Mouse (Mus musculus) liver, embryonic 16.5 days (tissue): ENCODE data around the gene Gm21454. TPM values are rescaled to one million over a fixed set of nuclear protein-coding genes. Genes with fewer than 3 reads are reported as not detected.
"Not testable (repeated sequence)": the region's sequence is repeated elsewhere in the genome, so short reads cannot be mapped to it uniquely, and the experiment has no call there.

Experiments
- ATAC-seq: fragments of 200-750 bp; cut with Nextera tagmentation; 2 replicates; pipeline ENCODE4 v1.8.0; 2017; ENCODE audit warnings: low read depth, mild to moderate bottlenecking, moderate number of reproducible peaks, moderate library complexity
- H3K27ac ChIP-seq: fragments of 300-500 bp; sonication (generic); 2 replicates; pipeline ENCODE4 v1.5.1; 2014; ENCODE audit warnings: mild to moderate bottlenecking, low read length
- H3K27me3 ChIP-seq: fragments of 300-500 bp; sonication (generic); 2 replicates; pipeline ENCODE4 v1.6.1; 2014; ENCODE audit warnings: low read depth, low read length, mixed read lengths; ENCODE audit not compliant: control insufficient read depth, insufficient read depth
- H3K36me3 ChIP-seq: fragments of 300-500 bp; sonication (generic); 2 replicates; pipeline ENCODE4 v1.6.1; 2014; ENCODE audit warnings: mild to moderate bottlenecking; ENCODE audit not compliant: control insufficient read depth, insufficient read depth
- H3K4me1 ChIP-seq: fragments of 300-500 bp; sonication (generic); 2 replicates; pipeline ENCODE4 v1.6.1; 2014; ENCODE audit warnings: low read depth, low read length, mixed read lengths; ENCODE audit not compliant: control insufficient read depth
- H3K4me2 ChIP-seq: fragments of 300-500 bp; sonication (generic); 2 replicates; pipeline ENCODE4 v1.6.1; 2014; ENCODE audit warnings: low read depth, low read length, mixed read lengths
- H3K4me3 ChIP-seq: fragments of 300-500 bp; sonication (generic); 2 replicates; pipeline ENCODE4 v1.5.1; 2014; ENCODE audit warnings: low read depth, mild to moderate bottlenecking, low read length
- H3K9ac ChIP-seq: fragments of 300-500 bp; sonication (generic); 2 replicates; pipeline ENCODE4 v1.6.1; 2014; ENCODE audit warnings: low read depth, low read length
- H3K9me3 ChIP-seq: fragments of 300-500 bp; sonication (generic); replicated peaks from 2 replicates; pipeline ENCODE4 v1.6.1; 2016; ENCODE audit warnings: low read length; ENCODE audit not compliant: control insufficient read depth
- WGBS: fragments of 180-500 bp; shearing (Covaris S2); extraction: QIAGEN DNeasy Blood & Tissue Kit; methylation state at CpG from one replicate; pipeline ENCODE4 v1.1.7; 2014; ENCODE audit not compliant: insufficient replicate concordance; 5-methylcytosine and 5-hydroxymethylcytosine counted together
- polyA plus RNA-seq: library from polyadenylated mRNA; unstranded; fragments of >200 nt; fragmentation: Nextera tagmentation; extraction: Ambion mirVana; gene quantifications from 2 replicates; pipeline ENCODE4 v1.2.1, GENCODE M21; 2015

The Gm21454 gene
- polyA plus RNA-seq: not detected in 2 replicates

DNA sequence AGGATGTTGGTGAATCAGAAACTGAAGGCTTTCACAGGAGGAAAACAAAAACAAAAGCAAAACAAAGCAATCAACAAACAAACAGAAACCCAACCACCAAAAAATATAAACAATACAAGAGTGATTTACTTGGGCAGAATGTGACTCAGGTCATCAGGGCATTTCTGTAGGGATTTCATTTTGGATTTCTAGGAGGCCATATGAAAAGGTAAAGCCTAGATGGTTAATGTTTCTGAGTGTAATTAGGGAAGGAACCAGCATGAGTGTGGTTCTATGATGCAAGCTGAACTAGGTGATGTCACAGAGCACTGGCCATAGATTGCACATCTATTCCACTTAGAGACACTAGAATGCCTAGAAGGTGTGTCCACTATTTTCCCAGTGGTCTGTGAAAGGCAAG is at the start of gene Gm21454, which contains the start of gene Gm21440:
TSS of gene Gm21454 (plus strand) at position 352 of the 400 bp plus-strand sequence.
TSS of gene Gm21440 (plus strand) at position 301 of the 400 bp plus-strand sequence.
- not testable (repeated sequence) for H3K4me1 ChIP-seq, H3K27me3 ChIP-seq, H3K4me2 ChIP-seq, H3K9ac ChIP-seq, ATAC-seq, H3K27ac ChIP-seq, H3K4me3 ChIP-seq, H3K9me3 ChIP-seq, H3K36me3 ChIP-seq

DNA sequence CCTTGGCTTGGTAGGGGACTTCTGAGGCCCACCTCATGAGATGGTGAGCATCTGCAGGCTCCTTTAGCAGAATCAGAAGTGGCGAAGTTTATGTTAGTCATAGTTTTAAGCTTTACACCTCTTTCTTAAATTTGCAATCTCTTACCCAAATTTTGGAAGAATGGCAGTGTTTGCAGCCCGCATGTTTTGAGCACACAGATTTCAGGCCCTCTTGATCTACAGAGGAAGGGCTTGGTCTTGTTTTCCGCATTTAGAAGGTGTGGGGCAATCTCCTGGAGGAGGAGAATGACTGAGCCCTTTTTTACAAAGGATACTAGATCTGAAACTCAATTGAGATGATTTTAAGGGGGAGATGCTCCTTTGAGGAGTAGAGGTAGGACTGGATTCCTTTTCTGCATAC is 28.4 kb upstream of the Gm21454 start, which contains the start of gene Gm21828:
TSS of gene Gm21828 (minus strand) at position 101 of the 400 bp plus-strand sequence.
- not testable (repeated sequence) for H3K36me3 ChIP-seq, ATAC-seq, H3K9ac ChIP-seq, H3K27me3 ChIP-seq, H3K4me3 ChIP-seq, H3K9me3 ChIP-seq, H3K4me2 ChIP-seq, H3K4me1 ChIP-seq, H3K27ac ChIP-seq
- WGBS: no CpG with 5 or more reads among the region's 3 CpGs

DNA sequence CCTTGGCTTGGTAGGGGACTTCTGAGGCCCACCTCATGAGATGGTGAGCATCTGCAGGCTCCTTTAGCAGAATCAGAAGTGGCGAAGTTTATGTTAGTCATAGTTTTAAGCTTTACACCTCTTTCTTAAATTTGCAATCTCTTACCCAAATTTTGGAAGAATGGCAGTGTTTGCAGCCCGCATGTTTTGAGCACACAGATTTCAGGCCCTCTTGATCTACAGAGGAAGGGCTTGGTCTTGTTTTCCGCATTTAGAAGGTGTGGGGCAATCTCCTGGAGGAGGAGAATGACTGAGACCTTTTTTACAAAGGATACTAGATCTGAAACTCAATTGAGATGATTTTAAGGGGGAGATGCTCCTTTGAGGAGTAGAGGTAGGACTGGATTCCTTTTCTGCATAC is 96.7 kb downstream of the Gm21454 start, which contains the start of gene Gm21725:
TSS of gene Gm21725 (minus strand) at position 101 of the 400 bp plus-strand sequence.
- not testable (repeated sequence) for H3K27me3 ChIP-seq, H3K9ac ChIP-seq, H3K27ac ChIP-seq, H3K4me1 ChIP-seq, ATAC-seq, H3K4me3 ChIP-seq, H3K36me3 ChIP-seq, H3K4me2 ChIP-seq, H3K9me3 ChIP-seq
- WGBS: no CpG with 5 or more reads among the region's 3 CpGs

Other genes with a start within 250 kb of the Gm21454 start
- not detected in 2 replicates for gene Gm20807, start 209.6 kb upstream of the Gm21454 start, polyA plus RNA-seq
- not detected in 2 replicates for gene Gm21891, start 119.0 kb upstream of the Gm21454 start, polyA plus RNA-seq
- not detected in 2 replicates for gene Gm21425, start 90.5 kb upstream of the Gm21454 start, polyA plus RNA-seq
- gene Gm21828, start 28.5 kb upstream of the Gm21454 start, polyA plus RNA-seq: not detected in 2 replicates
- not detected in 2 replicates for gene Gm21440, start 51 bp upstream of the Gm21454 start, polyA plus RNA-seq
- not detected in 2 replicates for gene Gm21725, start 96.6 kb downstream of the Gm21454 start, polyA plus RNA-seq
- gene Gm21866, start 213.1 kb downstream of the Gm21454 start, polyA plus RNA-seq: not detected in 2 replicates
- not detected in 2 replicates for gene Gm20773, start 241.6 kb downstream of the Gm21454 start, polyA plus RNA-seq